Mouse (Mus musculus): ENCODE data around the gene Lgi4. TPM values are rescaled to one million over a fixed set of nuclear protein-coding genes. Genes with fewer than 3 reads are reported as not detected.

The Lgi4 gene
- polyA plus RNA-seq, 1 experiment = 48.9 TPM

DNA sequence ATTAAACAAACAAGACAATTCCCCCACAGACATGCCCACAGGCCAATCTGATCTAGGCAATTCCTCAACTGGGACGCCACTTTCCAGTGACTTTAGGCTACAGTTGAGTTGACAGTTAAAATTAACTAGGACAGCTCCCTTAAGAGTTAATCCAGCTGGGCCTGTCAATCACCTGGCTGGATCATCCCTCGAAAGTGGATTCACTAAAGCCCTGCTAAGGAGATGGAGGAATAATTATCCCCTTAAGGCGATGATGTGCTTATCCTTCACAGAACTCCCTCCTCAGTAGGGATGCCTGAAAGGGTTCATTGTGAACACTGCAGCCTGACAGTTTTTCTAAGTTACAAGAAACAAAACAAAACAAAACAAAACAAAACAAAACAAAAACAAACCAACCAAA lies 21.5 kb downstream of the Lgi4 start:
- Histone ChIP-seq H3K4me1 (ENCODE audit: control insufficient read depth, insufficient read depth, low read length) (no peaks in the 10 kb centered on the region), H3K27ac (ENCODE audit: insufficient read depth, low read length) (no peak overlapping the region), H3K27me3 (ENCODE audit: control insufficient read depth, insufficient read depth, low read length) (no peaks in the 10 kb centered on the region), H3K4me3 (replicated peaks; ENCODE audit: insufficient read depth, low read depth, low read length) (no peak overlapping the region)
- TF ChIP-seq CTCF (IDR thresholded peaks at IDR 0.05; ENCODE audit: borderline replicate concordance, insufficient read depth, low read depth, low read length) = no peak
- TF ChIP-seq POLR2A (IDR thresholded peaks at IDR 0.05; ENCODE audit: borderline replicate concordance, insufficient read depth, low read length) = no peak
- WGBS = 47% methylated on average over 3 of the region's 3 CpGs
- no peak for DNase-seq

DNA sequence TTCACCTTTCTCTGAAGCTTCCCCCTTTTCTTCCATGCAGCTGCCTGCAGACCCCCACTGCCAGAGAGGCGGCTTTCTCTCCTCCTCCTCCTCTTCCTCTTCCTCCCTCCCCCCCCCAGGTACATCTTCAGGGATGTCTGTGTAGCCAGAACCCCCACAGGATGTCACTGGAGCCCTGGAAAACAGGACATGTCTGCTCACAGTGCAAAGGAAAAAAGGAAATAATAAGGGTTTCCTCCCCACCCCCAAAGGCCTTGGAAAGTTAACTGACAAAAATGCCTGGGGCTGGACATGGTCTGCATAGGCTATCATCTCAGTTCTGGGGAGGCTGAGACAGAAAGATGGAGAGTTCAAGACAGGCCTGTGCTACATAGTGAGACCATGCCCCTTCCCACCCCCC lies 22.0 kb downstream of the Lgi4 start:
- WGBS = 48% methylated on average over 1 of the region's 1 CpGs
- no peak overlapping the region for H3K27ac ChIP-seq (ENCODE audit: insufficient read depth, low read length)
- peak in 1 of 2 experiments; percentile 65 for DNase-seq
- H3K4me3 ChIP-seq (replicated peaks; ENCODE audit: insufficient read depth, low read depth, low read length) = no peak overlapping the region
- no peaks in the 10 kb centered on the region for H3K4me1 ChIP-seq (ENCODE audit: control insufficient read depth, insufficient read depth, low read length)
- TF ChIP-seq CTCF (IDR thresholded peaks at IDR 0.05; ENCODE audit: borderline replicate concordance, insufficient read depth, low read depth, low read length) (no peak), POLR2A (IDR thresholded peaks at IDR 0.05; ENCODE audit: borderline replicate concordance, insufficient read depth, low read length) (no peak)
- H3K27me3 ChIP-seq (ENCODE audit: control insufficient read depth, insufficient read depth, low read length) = no peaks in the 10 kb centered on the region

DNA sequence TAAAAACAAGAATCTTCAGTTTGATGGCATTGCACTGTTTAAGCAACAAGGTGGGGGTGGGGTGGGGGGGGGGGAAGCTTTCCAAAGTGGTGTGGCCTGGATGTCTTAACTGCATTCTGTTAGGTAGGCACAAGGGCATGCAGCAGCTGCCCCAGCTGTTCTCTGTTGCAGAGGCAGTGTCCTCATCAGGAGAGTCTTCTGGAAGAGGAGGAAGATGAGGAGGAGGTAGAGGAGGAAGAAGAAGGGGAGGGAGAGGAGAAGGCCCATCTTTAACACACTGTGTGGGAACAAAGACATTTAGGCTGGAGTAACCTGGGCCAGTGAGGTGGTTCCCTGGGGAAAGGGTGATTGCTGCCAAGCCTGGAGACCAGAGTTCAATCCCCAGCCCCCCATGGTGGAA lies 23.0 kb downstream of the Lgi4 start:
- H3K27ac ChIP-seq (ENCODE audit: insufficient read depth, low read length) = no peak overlapping the region
- TF ChIP-seq CTCF (IDR thresholded peaks at IDR 0.05; ENCODE audit: borderline replicate concordance, insufficient read depth, low read depth, low read length) = no peak
- no peak for TF ChIP-seq POLR2A (IDR thresholded peaks at IDR 0.05; ENCODE audit: borderline replicate concordance, insufficient read depth, low read length)
- no peak overlapping the region for H3K4me3 ChIP-seq (replicated peaks; ENCODE audit: insufficient read depth, low read depth, low read length)

DNA sequence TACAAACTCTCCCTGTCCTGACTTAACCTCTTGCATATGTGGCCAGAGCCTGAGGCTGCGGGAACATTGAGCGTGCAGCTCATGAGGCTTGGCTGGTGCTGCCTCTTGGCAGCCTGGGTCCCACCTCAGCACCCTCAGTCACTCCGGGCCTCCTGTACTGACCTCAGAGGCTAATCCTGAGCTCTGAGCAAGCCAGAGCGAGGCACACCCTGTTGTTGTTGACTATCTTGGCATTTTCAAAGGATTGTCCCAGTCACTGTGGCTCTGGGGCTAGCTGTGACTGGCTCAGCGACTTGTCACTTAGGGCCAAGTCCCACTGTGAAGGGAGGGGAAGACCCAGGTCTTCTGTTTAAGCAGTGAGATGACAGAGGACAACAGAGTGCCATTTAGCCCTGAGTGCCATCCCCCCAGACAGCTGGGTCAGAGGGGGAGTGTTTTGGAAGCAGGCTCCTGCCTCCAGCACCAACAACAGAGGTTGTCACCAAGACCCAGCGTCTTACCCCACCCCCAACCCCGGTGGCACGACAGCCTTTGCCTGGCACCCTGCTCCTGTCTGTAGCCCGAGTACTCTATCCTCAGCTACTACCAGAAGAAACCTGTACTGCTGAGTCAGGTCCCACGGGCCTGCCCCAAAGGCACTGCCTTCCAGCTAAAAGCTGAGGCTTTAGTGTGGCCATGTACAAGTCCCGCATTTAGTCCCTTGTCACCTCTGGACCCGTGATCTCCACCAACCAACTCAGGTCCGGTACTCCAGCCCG lies 23.9 kb downstream of the Lgi4 start:
- no peaks in the 10 kb centered on the region for H3K27me3 ChIP-seq (ENCODE audit: control insufficient read depth, insufficient read depth, low read length)
- TF ChIP-seq CTCF (IDR thresholded peaks at IDR 0.05; ENCODE audit: borderline replicate concordance, insufficient read depth, low read depth, low read length) (no peak), POLR2A (IDR thresholded peaks at IDR 0.05; ENCODE audit: borderline replicate concordance, insufficient read depth, low read length) (no peak)
- peak overlapping the region; percentile 43; the same call in 1 of the 2 replicates for H3K27ac ChIP-seq (ENCODE audit: insufficient read depth, low read length)
- H3K4me1 ChIP-seq (ENCODE audit: control insufficient read depth, insufficient read depth, low read length) = no peaks in the 10 kb centered on the region
- DNase-seq = peak; percentile 57 to 73
- WGBS = 34% methylated on average over 14 of the region's 14 CpGs
- no peak overlapping the region for H3K4me3 ChIP-seq (replicated peaks; ENCODE audit: insufficient read depth, low read depth, low read length)

More for the DNA sequence above, 23.0 kb downstream of the Lgi4 start:
- no peaks in the 10 kb centered on the region for H3K4me1 ChIP-seq (ENCODE audit: control insufficient read depth, insufficient read depth, low read length)
- DNase-seq = no peak
- H3K27me3 ChIP-seq (ENCODE audit: control insufficient read depth, insufficient read depth, low read length) = no peaks in the 10 kb centered on the region

DNA sequence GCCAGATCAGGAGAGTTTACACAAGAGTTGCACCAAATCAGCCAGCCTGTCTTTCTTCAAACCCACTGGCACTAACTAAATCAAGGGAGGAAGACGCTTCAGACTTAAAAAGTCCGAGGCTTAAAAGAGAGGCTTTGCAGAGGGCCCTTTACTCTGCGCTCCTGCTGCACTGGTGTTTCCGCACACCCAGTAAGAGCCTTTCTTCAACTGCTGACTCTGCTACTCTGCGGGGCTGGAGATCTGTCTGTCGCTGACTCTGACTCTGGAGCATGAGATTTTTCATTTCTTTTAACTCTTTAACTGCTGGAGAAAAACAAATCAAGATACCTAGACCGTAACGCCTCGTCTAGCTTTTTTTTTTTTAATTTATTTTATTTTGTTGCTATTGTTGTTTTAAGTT lies 25.0 kb downstream of the Lgi4 start:
- H3K27me3 ChIP-seq (ENCODE audit: control insufficient read depth, insufficient read depth, low read length) = no peaks in the 10 kb centered on the region
- peak overlapping the region; percentile 43; the same call in 1 of the 2 replicates for H3K27ac ChIP-seq (ENCODE audit: insufficient read depth, low read length)
- DNase-seq = no peak
- no peak overlapping the region for H3K4me3 ChIP-seq (replicated peaks; ENCODE audit: insufficient read depth, low read depth, low read length)
- no peaks in the 10 kb centered on the region for H3K4me1 ChIP-seq (ENCODE audit: control insufficient read depth, insufficient read depth, low read length)
- TF ChIP-seq CTCF (IDR thresholded peaks at IDR 0.05; ENCODE audit: borderline replicate concordance, insufficient read depth, low read depth, low read length) (no peak), POLR2A (IDR thresholded peaks at IDR 0.05; ENCODE audit: borderline replicate concordance, insufficient read depth, low read length) (no peak)
- WGBS = 62% methylated on average over 9 of the region's 9 CpGs

DNA sequence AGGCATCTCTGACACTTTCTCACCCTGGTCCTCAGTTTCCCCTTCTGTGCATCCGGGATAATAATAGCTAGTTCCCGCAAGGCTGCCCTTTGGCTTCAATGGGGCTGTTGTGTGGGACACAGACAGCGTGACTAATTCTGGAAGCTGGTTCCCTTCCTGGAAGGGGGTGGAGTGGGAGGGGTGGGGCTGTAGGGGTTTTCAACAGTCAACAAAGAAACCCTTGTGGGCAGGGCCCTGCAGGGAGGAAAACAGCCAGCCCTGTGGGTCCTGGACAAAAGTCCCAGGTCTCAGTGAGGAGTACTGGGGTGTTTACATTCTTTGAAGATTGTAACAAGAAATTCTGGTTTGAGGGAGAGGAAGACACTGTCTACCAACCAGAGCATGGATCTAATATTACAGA lies 26.0 kb downstream of the Lgi4 start:
- Histone ChIP-seq H3K4me1 (ENCODE audit: control insufficient read depth, insufficient read depth, low read length) (no peaks in the 10 kb centered on the region), H3K27ac (ENCODE audit: insufficient read depth, low read length) (peak overlapping the region; percentile 67; the same call in 1 of the 2 replicates), H3K27me3 (ENCODE audit: control insufficient read depth, insufficient read depth, low read length) (no peaks in the 10 kb centered on the region), H3K4me3 (replicated peaks; ENCODE audit: insufficient read depth, low read depth, low read length) (no peak overlapping the region)
- TF ChIP-seq POLR2A (IDR thresholded peaks at IDR 0.05; ENCODE audit: borderline replicate concordance, insufficient read depth, low read length) = no peak
- TF ChIP-seq CTCF (IDR thresholded peaks at IDR 0.05; ENCODE audit: borderline replicate concordance, insufficient read depth, low read depth, low read length) = no peak
- 47% methylated on average over 3 of the region's 3 CpGs for WGBS
- DNase-seq = peak in 1 of 2 experiments; percentile 51

DNA sequence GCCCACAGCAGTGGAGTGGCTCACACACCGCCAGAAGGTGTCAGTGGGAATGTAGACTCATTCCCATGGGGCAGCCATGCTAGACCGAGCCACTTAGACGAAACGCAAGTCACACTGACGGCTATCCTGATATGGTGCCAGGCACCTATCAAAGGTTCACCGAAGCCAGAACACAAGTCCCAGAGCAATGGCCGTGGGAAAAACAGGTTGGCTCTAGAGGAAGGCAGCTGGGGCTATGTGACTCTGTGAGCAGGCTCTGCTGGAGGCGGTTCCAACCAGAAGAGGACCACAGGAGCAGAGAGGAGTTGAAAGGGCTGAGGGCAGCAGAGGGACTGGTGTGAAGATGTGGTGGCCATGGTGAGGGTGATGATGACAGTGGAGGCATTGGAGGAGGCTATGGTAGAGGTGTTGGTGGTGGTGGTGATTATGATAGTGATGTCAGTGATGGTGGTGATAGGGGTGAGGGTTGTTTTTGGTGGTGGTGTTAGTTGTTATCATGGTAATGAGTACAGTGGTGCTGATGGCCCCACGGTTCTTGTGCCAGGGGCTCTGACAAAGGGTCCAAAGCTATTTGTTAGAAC lies 27.1 kb downstream of the Lgi4 start:
- peak overlapping the region; percentile 23; the same call in 1 of the 2 replicates for H3K27ac ChIP-seq (ENCODE audit: insufficient read depth, low read length)
- WGBS = 61% methylated on average over 9 of the region's 9 CpGs

DNA sequence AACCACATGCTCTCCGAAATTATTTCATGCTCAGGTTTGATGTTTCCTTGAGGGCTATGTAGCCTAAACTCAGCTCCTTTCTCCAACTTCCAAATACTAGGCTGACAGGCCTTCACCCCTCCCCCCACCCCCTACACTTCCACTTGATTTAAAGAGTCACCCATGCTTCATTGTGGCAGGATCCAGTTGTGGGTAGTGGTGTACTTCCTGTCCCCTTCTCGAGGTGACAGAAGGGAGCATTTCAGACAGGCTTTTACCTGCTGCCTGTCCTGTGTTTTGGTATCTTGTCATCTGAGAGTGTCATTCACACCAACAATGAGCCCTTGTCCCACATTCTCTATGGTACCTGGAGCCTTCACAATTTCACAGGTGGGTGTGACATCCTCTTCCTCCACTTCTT lies 28.1 kb downstream of the Lgi4 start:
- Histone ChIP-seq H3K27ac (ENCODE audit: insufficient read depth, low read length) (no peak overlapping the region), H3K4me3 (replicated peaks; ENCODE audit: insufficient read depth, low read depth, low read length) (no peak overlapping the region), H3K4me1 (ENCODE audit: control insufficient read depth, insufficient read depth, low read length) (no peaks in the 10 kb centered on the region), H3K27me3 (ENCODE audit: control insufficient read depth, insufficient read depth, low read length) (no peaks in the 10 kb centered on the region)
- 75% methylated on average over 2 of the region's 2 CpGs for WGBS
- no peak for TF ChIP-seq CTCF (IDR thresholded peaks at IDR 0.05; ENCODE audit: borderline replicate concordance, insufficient read depth, low read depth, low read length)
- TF ChIP-seq POLR2A (IDR thresholded peaks at IDR 0.05; ENCODE audit: borderline replicate concordance, insufficient read depth, low read length) = no peak
- no peak for DNase-seq

More for the DNA sequence above, 27.1 kb downstream of the Lgi4 start:
- TF ChIP-seq CTCF (IDR thresholded peaks at IDR 0.05; ENCODE audit: borderline replicate concordance, insufficient read depth, low read depth, low read length) (no peak), POLR2A (IDR thresholded peaks at IDR 0.05; ENCODE audit: borderline replicate concordance, insufficient read depth, low read length) (no peak)
- Histone ChIP-seq H3K4me1 (ENCODE audit: control insufficient read depth, insufficient read depth, low read length) (no peaks in the 10 kb centered on the region), H3K27me3 (ENCODE audit: control insufficient read depth, insufficient read depth, low read length) (no peaks in the 10 kb centered on the region), H3K4me3 (replicated peaks; ENCODE audit: insufficient read depth, low read depth, low read length) (no peak overlapping the region)
- no peak for DNase-seq
